Mouse (Mus musculus) ovary, adult 18-20 months (tissue): Measurements from ENCODE around the gene Glipr1.
"Not testable (repeated sequence)": the region's sequence is repeated elsewhere in the genome, so short reads cannot be mapped to it uniquely, and the experiment has no call there.

Source experiments
- DNase-seq: peaks from one replicate; pipeline ENCODE4 v3.0.0; 2022; ENCODE audit warnings: low spot score, mixed read lengths

Glipr1 gene

GRCm38 (mm10) chr10:112002544-112003215, at the start of gene Glipr1:
Gene Glipr1 (minus strand): TSS chr10:112002631.
- no peak for DNase-seq

GRCm38 (mm10) chr10:112051956-112052355, 49.5 kb upstream of the Glipr1 start:
- not testable (repeated sequence) for DNase-seq

GRCm38 (mm10) chr10:112051220-112051619, 48.8 kb upstream of the Glipr1 start:
- DNase-seq: no peak

GRCm38 (mm10) chr10:112044283-112044682, 41.9 kb upstream of the Glipr1 start:
- not testable (repeated sequence) for DNase-seq

- DNase-seq: not testable (repeated sequence)
Observed at GRCm38 (mm10) chr10:112043523-112043922, 41.1 kb upstream of the Glipr1 start.

- DNase-seq: not testable (repeated sequence)
Observed at GRCm38 (mm10) chr10:112028689-112029088, 26.3 kb upstream of the Glipr1 start.

- no peak for DNase-seq
Observed at GRCm38 (mm10) chr10:112023585-112023984, 21.2 kb upstream of the Glipr1 start.

GRCm38 (mm10) chr10:112009511-112009910, 7.1 kb upstream of the Glipr1 start:
- not testable (repeated sequence) for DNase-seq

- no peak for DNase-seq
Observed at GRCm38 (mm10) chr10:112001756-112002520, 493 bp downstream of the Glipr1 start.

- DNase-seq: no peak
Observed at GRCm38 (mm10) chr10:112001350-112001749, 1.1 kb downstream of the Glipr1 start.

- DNase-seq: no peak
Observed at GRCm38 (mm10) chr10:112000568-112000967, 1.9 kb downstream of the Glipr1 start.

- DNase-seq: no peak
Observed at GRCm38 (mm10) chr10:111999765-112000164, 2.7 kb downstream of the Glipr1 start.

GRCm38 (mm10) chr10:111997671-111998070, 4.8 kb downstream of the Glipr1 start:
- no peak for DNase-seq

GRCm38 (mm10) chr10:111996911-111997347, 5.5 kb downstream of the Glipr1 start:
- no peak for DNase-seq

GRCm38 (mm10) chr10:111996549-111996904, 5.9 kb downstream of the Glipr1 start:
- DNase-seq: no peak

GRCm38 (mm10) chr10:111995803-111996548, 6.5 kb downstream of the Glipr1 start:
- DNase-seq: no peak

- no peak for DNase-seq
Observed at GRCm38 (mm10) chr10:111986453-111986852, 16.0 kb downstream of the Glipr1 start.

- DNase-seq: no peak
Observed at GRCm38 (mm10) chr10:111983070-111983469, 19.4 kb downstream of the Glipr1 start.

- no peak for DNase-seq
Observed at GRCm38 (mm10) chr10:111977584-111977983, 24.8 kb downstream of the Glipr1 start.

- peak; percentile 83 for DNase-seq
Observed at GRCm38 (mm10) chr10:111972542-111973361, 29.7 kb downstream of the Glipr1 start, which contains the start of gene Krr1. Gene Krr1 (plus strand): TSS chr10:111972664.

- no peak for DNase-seq
Observed at GRCm38 (mm10) chr10:111971929-111972328, 30.5 kb downstream of the Glipr1 start.

GRCm38 (mm10) chr10:111966394-111966793, 36.0 kb downstream of the Glipr1 start:
- DNase-seq: no peak
